Mouse (Mus musculus) ES-E14 (cell line): ENCODE data around the gene Tmprss4. TPM values are rescaled to one million over a fixed set of nuclear protein-coding genes. Genes with fewer than 3 reads are reported as not detected.

ENCODE experiments used
- DNase-seq: peaks from one replicate; pipeline ENCODE4 v3.0.0-alpha.2; 2013; ENCODE audit warnings: low read depth, low spot score
- H3K27ac ChIP-seq: 2 replicates; pipeline ENCODE4 v1.5.1; 2012; ENCODE audit warnings: low read depth, mild to moderate bottlenecking, low read length, moderate library complexity, mixed read lengths; ENCODE audit not compliant: poor library complexity, insufficient read depth, severe bottlenecking
- H3K36me3 ChIP-seq: 2 replicates; pipeline ENCODE4 v1.6.1; 2012; ENCODE audit warnings: mild to moderate bottlenecking, low read length, moderate library complexity, mixed read lengths; ENCODE audit not compliant: control insufficient read depth, poor library complexity, insufficient read depth, severe bottlenecking
- H3K4me1 ChIP-seq, 2 experiments: fragments of 150-350 bp in 1 of 2; sonication (generic) in 1 of 2; 2 replicates each; pipeline ENCODE4 v1.6.1; 2012; ENCODE audit warnings: low read length in 2 of 2, mild to moderate bottlenecking in 1 of 2, mixed read lengths in 1 of 2; ENCODE audit not compliant: control insufficient read depth in 2 of 2, insufficient read depth in 2 of 2, poor library complexity in 1 of 2
- H3K4me3 ChIP-seq, 2 experiments: fragments of 150-350 bp in 1 of 2; sonication (generic) in 1 of 2; 2 replicates each; pipeline ENCODE4 v1.5.1; 2012; ENCODE audit warnings: low read length in 2 of 2, low read depth in 1 of 2, mild to moderate bottlenecking in 1 of 2, mixed read lengths in 1 of 2; ENCODE audit not compliant: insufficient read depth in 1 of 2, poor library complexity in 1 of 2, severe bottlenecking in 1 of 2
- H3K9ac ChIP-seq: 2 replicates; pipeline ENCODE4 v1.6.1; 2012; ENCODE audit warnings: low read depth, mild to moderate bottlenecking, low read length, mixed read lengths; ENCODE audit not compliant: poor library complexity, insufficient read depth, severe bottlenecking
- H3K9me3 ChIP-seq: fragments of 150-350 bp; sonication (generic); 2 replicates; pipeline ENCODE4 v1.6.1; 2012; ENCODE audit warnings: low read depth, mild to moderate bottlenecking, low read length; ENCODE audit not compliant: control insufficient read depth, insufficient read depth
- CHD2 ChIP-seq: IDR thresholded peaks from 2 replicates; pipeline ENCODE4 v1.6.1; 2014; ENCODE audit warnings: mild to moderate bottlenecking, low read depth, low read length, inconsistent platforms
- HCFC1 ChIP-seq: IDR thresholded peaks from 2 replicates; pipeline ENCODE4 v1.6.1; 2012; ENCODE audit warnings: low read length, inconsistent platforms, borderline replicate concordance; ENCODE audit not compliant: insufficient read depth
- MAFK ChIP-seq: IDR thresholded peaks from 2 replicates; pipeline ENCODE4 v1.6.1; 2014; ENCODE audit warnings: mild to moderate bottlenecking, low read depth, low read length, inconsistent platforms; ENCODE audit not compliant: insufficient read depth
- ZC3H11A ChIP-seq: IDR thresholded peaks from 2 replicates; pipeline ENCODE4 v1.6.1; 2012; ENCODE audit warnings: low read depth, mild to moderate bottlenecking, inconsistent platforms, low read length, borderline replicate concordance
- ZNF384 ChIP-seq: IDR thresholded peaks from 2 replicates; pipeline ENCODE4 v1.6.1; 2012; ENCODE audit warnings: low read depth, low read length, inconsistent platforms
- in situ Hi-C, 2 experiments: fragments of 600-800 bp; cut with MboI; formaldehyde crosslinking; loops; one replicate each; pipeline ENCODE4 v1.15.1; 2025; ENCODE audit warnings: low sequenced_read_pairs in 2 of 2, inconsistent platforms in 1 of 2; ENCODE audit not compliant: unreplicated experiment in 2 of 2
- total RNA-seq: library from RNA; depleted of rRNA; stranded (reverse); fragments of 300-350 nt; gene quantifications from 2 replicates; pipeline ENCODE4 v1.2.3, GENCODE M21; 2012

Gene Tmprss4
- total RNA-seq, 1 experiment, result 0.36 TPM

DNA sequence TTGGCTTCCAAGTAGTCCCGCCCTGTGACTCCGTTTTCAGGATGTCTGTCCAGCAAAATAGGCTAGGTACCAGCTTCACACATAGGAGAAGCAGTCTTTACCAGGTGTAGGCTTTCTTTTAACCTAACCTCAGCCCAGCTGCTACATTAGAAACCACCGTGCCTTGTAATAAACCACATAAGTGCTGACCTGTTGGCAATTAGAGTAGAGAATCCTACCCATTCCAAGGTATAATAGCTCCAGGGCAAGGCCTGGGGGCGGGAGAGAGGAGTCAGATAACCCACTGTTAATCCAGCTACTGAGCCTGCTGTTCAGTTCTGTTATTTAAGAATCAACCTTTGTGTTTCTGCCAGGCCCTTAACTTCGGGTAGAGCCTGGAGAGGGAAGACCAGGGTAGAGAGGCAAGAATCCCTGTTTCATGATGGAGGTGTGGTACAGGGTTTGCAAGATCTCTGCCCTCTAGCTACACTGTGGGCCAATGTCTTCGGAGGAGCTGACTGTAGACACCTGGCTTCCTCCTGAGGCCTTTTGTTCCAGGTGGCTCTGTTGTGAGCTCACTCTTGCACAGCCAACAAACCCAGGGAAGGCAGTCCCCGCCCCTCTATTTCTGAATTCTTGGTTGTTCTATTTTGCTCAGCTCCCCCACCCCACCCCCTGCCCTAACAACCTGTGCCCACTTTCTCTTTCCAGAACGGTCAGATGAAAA lies 7.6 kb downstream of the Tmprss4 start:
- Histone ChIP-seq H3K9me3 (no peaks in the 10 kb centered on the region), H3K4me1 (no peaks in the 10 kb centered on the region), H3K4me3 (no peak overlapping the region), H3K9ac (no peak overlapping the region), H3K36me3 (no peaks in the 10 kb centered on the region), H3K27ac (no peak overlapping the region)
- no peak for DNase-seq
- TF ChIP-seq ZC3H11A (no peak), HCFC1 (no peak), ZNF384 (no peak), MAFK (no peak), CHD2 (no peak)
- in situ Hi-C loops, result no loop called here

DNA sequence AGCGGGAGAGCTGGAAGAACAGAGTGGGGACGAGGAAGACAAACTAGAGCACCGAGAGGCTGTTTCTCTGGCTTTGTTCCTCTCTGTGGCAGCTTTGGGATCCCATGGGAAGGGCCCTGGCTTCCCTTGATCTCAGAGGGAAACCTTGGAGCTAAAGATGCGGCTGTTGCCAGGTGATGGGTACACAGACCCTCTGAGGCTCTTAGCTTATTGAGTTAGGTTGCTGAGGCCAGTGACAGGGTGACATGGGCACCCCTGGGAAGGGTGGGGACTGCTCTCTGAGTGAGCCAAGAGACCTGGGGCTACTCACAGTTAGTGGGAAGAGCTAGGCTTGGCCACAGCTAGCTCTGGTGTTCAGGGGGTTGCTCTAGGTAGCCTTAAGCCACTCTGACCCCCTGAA lies 8.4 kb downstream of the Tmprss4 start:
- Histone ChIP-seq H3K4me3 (no peak overlapping the region), H3K27ac (no peak overlapping the region), H3K4me1 (no peaks in the 10 kb centered on the region), H3K9ac (no peak overlapping the region), H3K9me3 (no peaks in the 10 kb centered on the region), H3K36me3 (no peaks in the 10 kb centered on the region)
- in situ Hi-C loops, result no loop called here
- DNase-seq, result no peak
- no peak for TF ChIP-seq ZC3H11A
- no peak for TF ChIP-seq MAFK
- TF ChIP-seq HCFC1, result no peak
- no peak for TF ChIP-seq CHD2

DNA sequence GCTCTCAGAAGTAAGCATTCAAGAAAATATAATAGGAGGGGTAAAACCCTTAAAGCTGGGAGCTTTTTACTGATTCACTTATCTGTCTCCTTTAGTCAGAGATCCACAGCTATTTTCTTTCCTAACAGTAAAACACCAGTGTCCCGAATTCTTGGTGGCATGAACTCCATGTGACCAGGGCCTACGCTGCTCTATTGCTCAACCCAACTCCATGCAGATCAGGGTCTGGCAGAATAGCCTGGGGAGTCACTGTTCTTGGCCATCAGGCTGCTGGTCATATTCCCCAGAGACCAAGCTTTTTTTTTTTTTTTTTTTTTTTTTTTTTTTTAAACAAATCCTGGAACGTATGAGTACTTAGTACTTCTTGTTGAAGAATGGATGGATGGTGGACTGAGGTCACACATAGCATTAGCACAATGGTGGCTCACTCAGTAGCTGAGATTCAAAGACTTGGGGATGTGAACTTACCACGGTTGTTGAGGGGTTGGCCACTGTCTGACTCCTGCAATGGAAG lies 14.2 kb downstream of the Tmprss4 start:
- Histone ChIP-seq H3K36me3 (no peaks in the 10 kb centered on the region), H3K4me3 (no peak overlapping the region), H3K9ac (no peak overlapping the region), H3K4me1 (no peaks in the 10 kb centered on the region), H3K27ac (no peak overlapping the region), H3K9me3 (no peaks in the 10 kb centered on the region)
- in situ Hi-C loops, result no loop called here
- TF ChIP-seq MAFK (no peak), CHD2 (no peak), ZNF384 (no peak), ZC3H11A (no peak), HCFC1 (no peak)
- DNase-seq, result no peak

DNA sequence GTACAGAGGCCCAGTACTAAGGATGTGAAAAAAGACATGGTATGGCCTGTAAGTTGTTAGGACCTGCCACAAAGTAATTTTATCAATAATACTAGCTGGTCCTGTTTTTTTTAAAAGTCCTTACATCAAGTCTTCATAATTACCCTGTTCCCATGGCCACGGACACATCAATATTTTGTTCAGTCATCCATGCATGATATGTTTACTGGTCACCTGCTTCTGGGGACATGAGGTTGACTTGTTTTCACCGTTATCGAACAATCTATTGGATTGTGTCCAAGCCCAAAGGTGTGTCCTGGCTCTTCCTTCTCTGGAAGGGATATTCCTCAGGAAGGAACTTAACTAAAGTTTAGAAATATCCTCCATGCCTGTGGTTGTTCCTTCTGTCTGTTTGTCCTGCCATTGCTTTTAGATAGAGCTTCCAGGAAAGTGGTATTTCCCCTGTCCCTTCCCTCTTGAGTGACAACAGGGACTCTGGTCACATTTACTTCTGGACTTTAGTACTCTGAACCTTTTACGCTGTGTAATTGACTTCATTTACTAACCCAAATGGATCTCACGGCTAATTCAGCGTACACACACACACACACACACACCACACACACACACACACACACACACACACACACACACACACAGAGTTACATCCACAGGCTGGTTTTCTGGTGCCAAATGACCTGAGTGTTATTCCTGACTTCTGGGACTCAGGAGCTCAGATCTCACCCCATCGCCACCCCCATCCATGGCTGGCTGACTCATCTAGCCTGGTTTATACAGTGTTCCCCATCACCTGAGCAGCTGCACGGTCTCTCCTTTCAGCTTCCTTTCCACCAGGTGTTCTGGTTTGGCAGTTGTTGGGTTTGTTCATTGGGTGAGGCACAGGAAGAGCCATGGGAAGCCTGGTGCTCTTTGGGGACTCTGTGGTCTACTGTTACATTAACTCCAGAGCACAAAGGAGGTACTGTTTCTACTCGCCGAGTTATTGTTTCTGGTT lies 15.0 kb downstream of the Tmprss4 start:
- TF ChIP-seq ZNF384, result no peak
- no peak for TF ChIP-seq CHD2
- TF ChIP-seq ZC3H11A, result no peak
- no peak for TF ChIP-seq MAFK
- no peak for TF ChIP-seq HCFC1
- no peak overlapping the region for H3K27ac ChIP-seq
- in situ Hi-C loops, result no loop called here
- no peaks in the 10 kb centered on the region for H3K9me3 ChIP-seq
- H3K4me3 ChIP-seq, result no peak overlapping the region
- no peaks in the 10 kb centered on the region for H3K36me3 ChIP-seq
- no peak overlapping the region for H3K9ac ChIP-seq
- no peaks in the 10 kb centered on the region for H3K4me1 ChIP-seq
- DNase-seq, result no peak
